In genomic region chrX:11594542-11594941, GRCm38 (mm10) we compare ENCODE assay signal across 13 mouse cellular contexts.
DNase-seq lines count a peak whose midpoint lies in the region; ATAC-seq lines count a peak whose summit lies in the region.
"Had no signal": no experiment of that assay in that cellular context is flagged by ENCODE, and none has a peak within 500 bp of the region (broad histone marks: within the 10 kb centered on the region; RNA-seq: fewer than 3 reads in every experiment).

No protein-coding gene starts in this region.

- no peak overlapping the region for H3K27ac ChIP-seq in heart, embryonic 16.5 days (ENCODE audit: low read length)
- H3K27ac ChIP-seq: hindbrain, embryonic 15.5 days; left cerebral cortex, adult 2 months; limb, embryonic 15.5 days; macrophage had no signal

- no peaks in the 10 kb centered on the region for H3K36me3 ChIP-seq in heart, embryonic 16.5 days (ENCODE audit: control insufficient read depth, insufficient read depth)
- H3K36me3 ChIP-seq: hindbrain, embryonic 15.5 days; limb, embryonic 15.5 days had no signal

- WGBS in heart, embryonic 16.5 days, result 23% methylated on average over 3 of the region's 3 CpGs

- ATAC-seq in heart, embryonic 16.5 days (replicated peaks; ENCODE audit: extremely low read depth, insufficient read depth, low FRiP score), result peak; percentile 55
- ATAC-seq in common myeloid progenitor, adult 5-6 weeks (replicated peaks; ENCODE audit: low read depth, poor library complexity, severe bottlenecking), result 0 out of 2 replicates have a peak, but pooled peaks have one; percentile 25

- H3K4me1 ChIP-seq in heart, embryonic 16.5 days (ENCODE audit: control insufficient read depth, insufficient read depth, low read length), result no peaks in the 10 kb centered on the region; the same call in 1 of the 2 replicates
- H3K4me1 ChIP-seq: hindbrain, embryonic 15.5 days had no signal

- no peak overlapping the region for H3K4me2 ChIP-seq in heart, embryonic 16.5 days (ENCODE audit: low read depth, low read length)
- H3K4me2 ChIP-seq: heart, embryonic 11.5 days; hindbrain, embryonic 15.5 days; limb, embryonic 15.5 days had no signal

- intact Hi-C loops in heart, postnatal 36 days (cut with DNase I), result no loop called here

- peaks cover 5% of the 10 kb centered on the region; the same call in 1 of the 2 replicates for H3K27me3 ChIP-seq in heart, embryonic 16.5 days (ENCODE audit: control insufficient read depth, insufficient read depth, low read length)

- no peak overlapping the region for H3K4me3 ChIP-seq in heart, embryonic 16.5 days (ENCODE audit: low read length)
- H3K4me3 ChIP-seq: hindbrain, embryonic 15.5 days; left cerebral cortex, adult 2 months; limb, embryonic 15.5 days had no signal

- H3K9me3 ChIP-seq in heart, embryonic 16.5 days (replicated peaks; ENCODE audit: control insufficient read depth, low read length), result no peaks in the 10 kb centered on the region
- H3K9me3 ChIP-seq: hindbrain, embryonic 15.5 days; limb, embryonic 15.5 days had no signal

- H3K9ac ChIP-seq in heart, embryonic 16.5 days (ENCODE audit: low read length), result no peak overlapping the region
- H3K9ac ChIP-seq: hindbrain, embryonic 15.5 days; limb, embryonic 15.5 days had no signal

- no peak for DNase-seq in heart, postnatal 36 days
- DNase-seq in ovary, postnatal 36 days (ENCODE audit: low spot score), result peak; percentile 18
- DNase-seq in ovary, postnatal 10 days (ENCODE audit: low spot score), result no peak
- DNase-seq in lung, postnatal 4 days, result peak; percentile 27 to 66
- DNase-seq in spleen, postnatal 4 days (ENCODE audit: low spot score in 2 of 2), result no peak
- DNase-seq in gastrocnemius, adult 18-20 months (ENCODE audit: low spot score), result no peak

Comparison
In these comparisons a context has a peak if more than half of its experiments do, and no peak if none do; other contexts are left out.
1. DNase-seq: peak in ovary, postnatal 36 days (single experiment) and lung, postnatal 4 days (2 of 2); none in heart, postnatal 36 days (0 of 2), ovary, postnatal 10 days (single experiment), spleen, postnatal 4 days (0 of 2) and gastrocnemius, adult 18-20 months (single experiment).